Mouse (Mus musculus) limb, embryonic 14.5 days (tissue): ENCODE data around the gene Gda. TPM values are rescaled to one million over a fixed set of nuclear protein-coding genes. Genes with fewer than 3 reads are reported as not detected.

ENCODE experiments used
- ATAC-seq: fragments of 200-750 bp; cut with Nextera tagmentation; 2 replicates; pipeline ENCODE4 v1.8.0; 2017; ENCODE audit warnings: low read depth, moderate number of reproducible peaks, moderate TSS enrichment; ENCODE audit not compliant: low FRiP score
- DNase-seq: peaks from one replicate; pipeline ENCODE4 v3.0.0-alpha.2; 2015; ENCODE audit warnings: low spot score
- H3K27ac ChIP-seq: fragments of 300-500 bp; sonication (generic); replicated peaks from 2 replicates; pipeline ENCODE4 v1.5.1; 2014; ENCODE audit warnings: low read depth, mild to moderate bottlenecking, low read length, moderate library complexity, mixed read lengths
- H3K27me3 ChIP-seq: fragments of 300-500 bp; sonication (generic); 2 replicates; pipeline ENCODE4 v1.6.1; 2014; ENCODE audit warnings: low read length, mixed read lengths; ENCODE audit not compliant: control insufficient read depth, insufficient read depth
- H3K36me3 ChIP-seq: fragments of 300-500 bp; sonication (generic); 2 replicates; pipeline ENCODE4 v1.6.1; 2014; ENCODE audit warnings: mild to moderate bottlenecking, low read length, moderate library complexity, mixed read lengths; ENCODE audit not compliant: control insufficient read depth, insufficient read depth
- H3K4me1 ChIP-seq: fragments of 300-500 bp; sonication (generic); 2 replicates; pipeline ENCODE4 v1.6.1; 2014; ENCODE audit warnings: antibody characterized with exemption, low read length, mixed read lengths; ENCODE audit not compliant: control insufficient read depth, insufficient read depth
- H3K4me2 ChIP-seq: fragments of 300-500 bp; sonication (generic); replicated peaks from 2 replicates; pipeline ENCODE4 v1.6.1; 2014; ENCODE audit warnings: low read depth, mild to moderate bottlenecking, low read length, moderate library complexity; ENCODE audit not compliant: severe bottlenecking
- H3K4me3 ChIP-seq: fragments of 300-500 bp; sonication (generic); replicated peaks from 2 replicates; pipeline ENCODE4 v1.5.1; 2014; ENCODE audit warnings: low read length
- H3K9ac ChIP-seq: fragments of 300-500 bp; sonication (generic); 2 replicates; pipeline ENCODE4 v1.6.1; 2014; ENCODE audit warnings: mild to moderate bottlenecking, low read depth, low read length, moderate library complexity; ENCODE audit not compliant: severe bottlenecking
- H3K9me3 ChIP-seq: fragments of 300-500 bp; sonication (generic); 2 replicates; pipeline ENCODE4 v1.6.1; 2016; ENCODE audit warnings: low read length; ENCODE audit not compliant: control insufficient read depth
- POLR2A ChIP-seq: fragments of 200-500 bp; IDR thresholded peaks from 2 replicates; pipeline ENCODE4 v1.8.0; 2012; ENCODE audit warnings: inconsistent platforms, mild to moderate bottlenecking, moderate library complexity, borderline replicate concordance; ENCODE audit not compliant: insufficient read depth, insufficient read length; ENCODE audit errors: extremely low read depth
- WGBS: fragments of 180-500 bp; shearing (Covaris S2); extraction: QIAGEN DNeasy Blood & Tissue Kit; methylation state at CpG from one replicate; pipeline ENCODE4 v1.1.7; 2014; 5-methylcytosine and 5-hydroxymethylcytosine counted together
- polyA plus RNA-seq, 2 experiments: library from polyadenylated mRNA; depleted of rRNA in 1 of 2; stranded (reverse) in 1 of 2; unstranded in 1 of 2; fragments of >200 nt; fragmentation: Nextera tagmentation in 1 of 2; extraction: Ambion mirVana in 1 of 2; gene quantifications; 2 replicates each; pipeline versions ENCODE4 v1.2.1 to v1.2.3; 2012 to 2014

Gene Gda
- polyA plus RNA-seq, 2 experiments: 0.07 to 0.10 TPM

GRCm38 (mm10) chr19:21432286-21432685 lies 41.0 kb downstream of the Gda start:
- Histone ChIP-seq H3K4me3 (no peak overlapping the region), H3K9me3 (no peaks in the 10 kb centered on the region), H3K27me3 (no peaks in the 10 kb centered on the region), H3K9ac (no peak overlapping the region), H3K4me2 (no peak overlapping the region), H3K4me1 (no peaks in the 10 kb centered on the region), H3K27ac (no peak overlapping the region), H3K36me3 (no peaks in the 10 kb centered on the region)
- ATAC-seq (no peak), DNase-seq (no peak)
- 88% methylated on average over 3 of the region's 3 CpGs for WGBS
- TF ChIP-seq POLR2A: no peak

GRCm38 (mm10) chr19:21425391-21425790 lies 47.9 kb downstream of the Gda start:
- Histone ChIP-seq H3K4me3 (no peak overlapping the region), H3K9me3 (no peaks in the 10 kb centered on the region), H3K36me3 (no peaks in the 10 kb centered on the region), H3K4me2 (no peak overlapping the region), H3K27ac (no peak overlapping the region), H3K4me1 (no peaks in the 10 kb centered on the region), H3K27me3 (no peaks in the 10 kb centered on the region), H3K9ac (no peak overlapping the region)
- DNase-seq (no peak), ATAC-seq (no peak)
- TF ChIP-seq POLR2A: no peak
- 89% methylated on average over 4 of the region's 4 CpGs for WGBS

- Histone ChIP-seq H3K4me1 (no peaks in the 10 kb centered on the region), H3K36me3 (no peaks in the 10 kb centered on the region), H3K4me2 (no peak overlapping the region), H3K4me3 (no peak overlapping the region), H3K27me3 (no peaks in the 10 kb centered on the region), H3K9ac (no peak overlapping the region), H3K9me3 (no peaks in the 10 kb centered on the region), H3K27ac (no peak overlapping the region)
- WGBS: 88% methylated on average over 7 of the region's 7 CpGs
- ATAC-seq (no peak), DNase-seq (no peak)
- TF ChIP-seq POLR2A: no peak
Measured at GRCm38 (mm10) chr19:21423731-21424130, 49.5 kb downstream of the Gda start.

GRCm38 (mm10) chr19:21418418-21418817 lies 54.8 kb downstream of the Gda start:
- Histone ChIP-seq H3K27ac (no peak overlapping the region), H3K9ac (no peak overlapping the region), H3K9me3 (no peaks in the 10 kb centered on the region), H3K36me3 (no peaks in the 10 kb centered on the region), H3K27me3 (no peaks in the 10 kb centered on the region), H3K4me1 (no peaks in the 10 kb centered on the region), H3K4me3 (no peak overlapping the region), H3K4me2 (no peak overlapping the region)
- DNase-seq: no peak
- 83% methylated on average over 5 of the region's 5 CpGs for WGBS
- no peak for ATAC-seq
- no peak for TF ChIP-seq POLR2A

GRCm38 (mm10) chr19:21415377-21415776 lies 57.9 kb downstream of the Gda start:
- no peak overlapping the region for H3K4me2 ChIP-seq
- H3K4me3 ChIP-seq: no peak overlapping the region
- no peaks in the 10 kb centered on the region for H3K36me3 ChIP-seq
- H3K9ac ChIP-seq: no peak overlapping the region
- H3K27ac ChIP-seq: no peak overlapping the region
- ATAC-seq (no peak), DNase-seq (no peak)
- H3K4me1 ChIP-seq: no peaks in the 10 kb centered on the region
- TF ChIP-seq POLR2A: no peak
- no peaks in the 10 kb centered on the region for H3K27me3 ChIP-seq
- 75% methylated on average over 3 of the region's 3 CpGs for WGBS
- H3K9me3 ChIP-seq: no peaks in the 10 kb centered on the region

GRCm38 (mm10) chr19:21409178-21409577 lies 64.1 kb downstream of the Gda start:
- no peaks in the 10 kb centered on the region for H3K27me3 ChIP-seq
- no peaks in the 10 kb centered on the region for H3K4me1 ChIP-seq
- no peaks in the 10 kb centered on the region for H3K9me3 ChIP-seq
- ATAC-seq (no peak), DNase-seq (no peak)
- H3K9ac ChIP-seq: no peak overlapping the region
- WGBS: 91% methylated on average over 4 of the region's 4 CpGs
- H3K4me3 ChIP-seq: no peak overlapping the region
- TF ChIP-seq POLR2A: no peak
- no peak overlapping the region for H3K27ac ChIP-seq
- no peak overlapping the region for H3K4me2 ChIP-seq
- H3K36me3 ChIP-seq: no peaks in the 10 kb centered on the region
